Mouse (Mus musculus) limb, embryonic 14.5 days (tissue): ENCODE results near the gene Klhl26. TPM values are rescaled to one million over a fixed set of nuclear protein-coding genes. Genes with fewer than 3 reads are reported as not detected.

Experiments used
- ATAC-seq: fragments of 200-750 bp; cut with Nextera tagmentation; 2 replicates; pipeline ENCODE4 v1.8.0; 2017; ENCODE audit warnings: low read depth, moderate number of reproducible peaks, moderate TSS enrichment; ENCODE audit not compliant: low FRiP score
- DNase-seq: peaks from one replicate; pipeline ENCODE4 v3.0.0-alpha.2; 2015; ENCODE audit warnings: low spot score
- H3K27ac ChIP-seq: fragments of 300-500 bp; sonication (generic); replicated peaks from 2 replicates; pipeline ENCODE4 v1.5.1; 2014; ENCODE audit warnings: low read depth, mild to moderate bottlenecking, low read length, moderate library complexity, mixed read lengths
- H3K27me3 ChIP-seq: fragments of 300-500 bp; sonication (generic); 2 replicates; pipeline ENCODE4 v1.6.1; 2014; ENCODE audit warnings: low read length, mixed read lengths; ENCODE audit not compliant: control insufficient read depth, insufficient read depth
- H3K36me3 ChIP-seq: fragments of 300-500 bp; sonication (generic); 2 replicates; pipeline ENCODE4 v1.6.1; 2014; ENCODE audit warnings: mild to moderate bottlenecking, low read length, moderate library complexity, mixed read lengths; ENCODE audit not compliant: control insufficient read depth, insufficient read depth
- H3K4me1 ChIP-seq: fragments of 300-500 bp; sonication (generic); 2 replicates; pipeline ENCODE4 v1.6.1; 2014; ENCODE audit warnings: antibody characterized with exemption, low read length, mixed read lengths; ENCODE audit not compliant: control insufficient read depth, insufficient read depth
- H3K4me2 ChIP-seq: fragments of 300-500 bp; sonication (generic); replicated peaks from 2 replicates; pipeline ENCODE4 v1.6.1; 2014; ENCODE audit warnings: low read depth, mild to moderate bottlenecking, low read length, moderate library complexity; ENCODE audit not compliant: severe bottlenecking
- H3K4me3 ChIP-seq: fragments of 300-500 bp; sonication (generic); replicated peaks from 2 replicates; pipeline ENCODE4 v1.5.1; 2014; ENCODE audit warnings: low read length
- H3K9ac ChIP-seq: fragments of 300-500 bp; sonication (generic); 2 replicates; pipeline ENCODE4 v1.6.1; 2014; ENCODE audit warnings: mild to moderate bottlenecking, low read depth, low read length, moderate library complexity; ENCODE audit not compliant: severe bottlenecking
- H3K9me3 ChIP-seq: fragments of 300-500 bp; sonication (generic); 2 replicates; pipeline ENCODE4 v1.6.1; 2016; ENCODE audit warnings: low read length; ENCODE audit not compliant: control insufficient read depth
- POLR2A ChIP-seq: fragments of 200-500 bp; IDR thresholded peaks from 2 replicates; pipeline ENCODE4 v1.8.0; 2012; ENCODE audit warnings: inconsistent platforms, mild to moderate bottlenecking, moderate library complexity, borderline replicate concordance; ENCODE audit not compliant: insufficient read depth, insufficient read length; ENCODE audit errors: extremely low read depth
- WGBS: fragments of 180-500 bp; shearing (Covaris S2); extraction: QIAGEN DNeasy Blood & Tissue Kit; methylation state at CpG from one replicate; pipeline ENCODE4 v1.1.7; 2014; 5-methylcytosine and 5-hydroxymethylcytosine counted together
- polyA plus RNA-seq, 2 experiments: library from polyadenylated mRNA; depleted of rRNA in 1 of 2; stranded (reverse) in 1 of 2; unstranded in 1 of 2; fragments of >200 nt; fragmentation: Nextera tagmentation in 1 of 2; extraction: Ambion mirVana in 1 of 2; gene quantifications; 2 replicates each; pipeline versions ENCODE4 v1.2.1 to v1.2.3; 2012 to 2014

The Klhl26 gene
- polyA plus RNA-seq, 2 experiments: 24.2 to 48.7 TPM

DNA sequence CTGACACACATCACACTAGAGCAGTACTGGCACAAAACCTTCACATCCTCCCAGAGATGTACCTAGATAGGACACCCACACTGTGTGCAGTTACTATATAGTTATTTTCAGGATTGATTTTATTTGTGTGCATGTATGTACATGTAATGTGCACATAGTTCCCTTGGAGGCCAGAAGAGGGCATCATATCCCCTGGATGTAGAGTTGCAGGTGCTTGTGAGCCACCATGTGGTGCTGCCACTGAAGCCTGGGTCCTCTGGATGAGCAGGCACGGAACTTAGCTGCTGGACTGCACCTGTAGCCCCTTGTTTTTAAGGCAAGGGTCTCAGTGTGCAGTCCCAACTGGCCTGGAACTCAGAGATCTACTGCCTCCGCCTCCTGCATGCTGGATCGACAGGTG, 72.6 kb downstream of the Klhl26 start:
- Histone ChIP-seq H3K4me2 (no peak overlapping the region), H3K27ac (no peak overlapping the region), H3K4me3 (no peak overlapping the region), H3K9ac (no peak overlapping the region), H3K4me1 (peaks cover 24% of the 10 kb centered on the region), H3K9me3 (no peaks in the 10 kb centered on the region), H3K27me3 (no peaks in the 10 kb centered on the region), H3K36me3 (peaks cover 17% of the 10 kb centered on the region; the same call in 1 of the 2 replicates)
- WGBS: 97% methylated on average over 3 of the region's 3 CpGs
- DNase-seq: no peak
- no peak for TF ChIP-seq POLR2A
- no peak for ATAC-seq

Other genes starting within 250 kb of the Klhl26 start
- gene Sugp2, start 242.7 kb downstream of the Klhl26 start, polyA plus RNA-seq (2012; rRNA removed): 78.7 and 84.4 TPM in 2 replicates
- 30.6 and 33.8 TPM in 2 replicates for gene Sugp2, start 242.7 kb downstream of the Klhl26 start, polyA plus RNA-seq (2014; fragmentation: Nextera tagmentation; extraction: Ambion mirVana)
- 35.0 and 42.3 TPM in 2 replicates for gene Armc6, start 242.5 kb downstream of the Klhl26 start, polyA plus RNA-seq (2012; rRNA removed)
- 22.8 and 26.8 TPM in 2 replicates for gene Armc6, start 242.5 kb downstream of the Klhl26 start, polyA plus RNA-seq (2014; fragmentation: Nextera tagmentation; extraction: Ambion mirVana)
- 81.2 and 81.3 TPM in 2 replicates for gene Homer3, start 194.1 kb downstream of the Klhl26 start, polyA plus RNA-seq (2012; rRNA removed)
- 38.2 and 43.9 TPM in 2 replicates for gene Homer3, start 194.1 kb downstream of the Klhl26 start, polyA plus RNA-seq (2014; fragmentation: Nextera tagmentation; extraction: Ambion mirVana)
- 58.1 and 66.2 TPM in 2 replicates for gene Ddx49, start 174.5 kb downstream of the Klhl26 start, polyA plus RNA-seq (2012; rRNA removed)
- gene Ddx49, start 174.5 kb downstream of the Klhl26 start, polyA plus RNA-seq (2014; fragmentation: Nextera tagmentation; extraction: Ambion mirVana): 52.9 and 55.4 TPM in 2 replicates
- gene Cope, start 174.4 kb downstream of the Klhl26 start, polyA plus RNA-seq (2012; rRNA removed): 379 and 443 TPM in 2 replicates
- gene Cope, start 174.4 kb downstream of the Klhl26 start, polyA plus RNA-seq (2014; fragmentation: Nextera tagmentation; extraction: Ambion mirVana): 340 and 371 TPM in 2 replicates
- 12.4 and 22.0 TPM in 2 replicates for gene Cers1, start 161.2 kb downstream of the Klhl26 start, polyA plus RNA-seq (2012; rRNA removed)
- gene Cers1, start 161.2 kb downstream of the Klhl26 start, polyA plus RNA-seq (2014; fragmentation: Nextera tagmentation; extraction: Ambion mirVana): 12.0 and 12.9 TPM in 2 replicates
- 5.4 and 5.7 TPM in 2 replicates for gene Gdf1, start 147.2 kb downstream of the Klhl26 start, polyA plus RNA-seq (2012; rRNA removed)
- gene Gdf1, start 147.2 kb downstream of the Klhl26 start, polyA plus RNA-seq (2014; fragmentation: Nextera tagmentation; extraction: Ambion mirVana): 1.2 TPM in 2 replicates
- 39.0 and 47.6 TPM in 2 replicates for gene Upf1, start 123.7 kb downstream of the Klhl26 start, polyA plus RNA-seq (2012; rRNA removed)
- gene Upf1, start 123.7 kb downstream of the Klhl26 start, polyA plus RNA-seq (2014; fragmentation: Nextera tagmentation; extraction: Ambion mirVana): 22.3 and 25.5 TPM in 2 replicates
- 136 and 173 TPM in 2 replicates for gene Comp, start 103.4 kb downstream of the Klhl26 start, polyA plus RNA-seq (2012; rRNA removed)
- 36.7 and 46.3 TPM in 2 replicates for gene Comp, start 103.4 kb downstream of the Klhl26 start, polyA plus RNA-seq (2014; fragmentation: Nextera tagmentation; extraction: Ambion mirVana)
- gene Crtc1, start 37.4 kb downstream of the Klhl26 start, polyA plus RNA-seq (2012; rRNA removed): 37.8 and 58.5 TPM in 2 replicates
- gene Crtc1, start 37.4 kb downstream of the Klhl26 start, polyA plus RNA-seq (2014; fragmentation: Nextera tagmentation; extraction: Ambion mirVana): 26.3 and 31.1 TPM in 2 replicates
- 13.1 and 17.7 TPM in 2 replicates for gene Tmem59l, start 10.4 kb upstream of the Klhl26 start, polyA plus RNA-seq (2012; rRNA removed)
- gene Tmem59l, start 10.4 kb upstream of the Klhl26 start, polyA plus RNA-seq (2014; fragmentation: Nextera tagmentation; extraction: Ambion mirVana): 15.7 and 17.5 TPM in 2 replicates
- gene Crlf1, start 16.2 kb upstream of the Klhl26 start, polyA plus RNA-seq (2012; rRNA removed): 98.9 and 127 TPM in 2 replicates
- gene Crlf1, start 16.2 kb upstream of the Klhl26 start, polyA plus RNA-seq (2014; fragmentation: Nextera tagmentation; extraction: Ambion mirVana): 91.5 and 103 TPM in 2 replicates
- 154 and 175 TPM in 2 replicates for gene Rex1bd, start 29.8 kb upstream of the Klhl26 start, polyA plus RNA-seq (2012; rRNA removed)
- gene Rex1bd, start 29.8 kb upstream of the Klhl26 start, polyA plus RNA-seq (2014; fragmentation: Nextera tagmentation; extraction: Ambion mirVana): 152 and 156 TPM in 2 replicates
- gene Uba52, start 33.8 kb upstream of the Klhl26 start, polyA plus RNA-seq (2012; rRNA removed): 1,215 and 1,844 TPM in 2 replicates
- gene Uba52, start 33.8 kb upstream of the Klhl26 start, polyA plus RNA-seq (2014; fragmentation: Nextera tagmentation; extraction: Ambion mirVana): 1,031 and 1,113 TPM in 2 replicates
- gene Fkbp8, start 50.8 kb upstream of the Klhl26 start, polyA plus RNA-seq (2012; rRNA removed): 363 and 431 TPM in 2 replicates
- gene Fkbp8, start 50.8 kb upstream of the Klhl26 start, polyA plus RNA-seq (2014; fragmentation: Nextera tagmentation; extraction: Ambion mirVana): 219 and 248 TPM in 2 replicates
- gene Kxd1, start 51.0 kb upstream of the Klhl26 start, polyA plus RNA-seq (2012; rRNA removed): 52.5 and 61.0 TPM in 2 replicates
- gene Kxd1, start 51.0 kb upstream of the Klhl26 start, polyA plus RNA-seq (2014; fragmentation: Nextera tagmentation; extraction: Ambion mirVana): 60.3 and 61.7 TPM in 2 replicates
- gene Ell, start 62.5 kb upstream of the Klhl26 start, polyA plus RNA-seq (2012; rRNA removed): 30.3 and 35.3 TPM in 2 replicates
- gene Ell, start 62.5 kb upstream of the Klhl26 start, polyA plus RNA-seq (2014; fragmentation: Nextera tagmentation; extraction: Ambion mirVana): 20.2 and 22.4 TPM in 2 replicates
- gene Isyna1, start 117.4 kb upstream of the Klhl26 start, polyA plus RNA-seq (2012; rRNA removed): 213 and 279 TPM in 2 replicates
- gene Isyna1, start 117.4 kb upstream of the Klhl26 start, polyA plus RNA-seq (2014; fragmentation: Nextera tagmentation; extraction: Ambion mirVana): 94.4 and 103 TPM in 2 replicates
- gene Ssbp4, start 131.9 kb upstream of the Klhl26 start, polyA plus RNA-seq (2012; rRNA removed): 163 and 236 TPM in 2 replicates
- 151 and 171 TPM in 2 replicates for gene Ssbp4, start 131.9 kb upstream of the Klhl26 start, polyA plus RNA-seq (2014; fragmentation: Nextera tagmentation; extraction: Ambion mirVana)
- 3.5 and 4.5 TPM in 2 replicates for gene Lrrc25, start 139.2 kb upstream of the Klhl26 start, polyA plus RNA-seq (2012; rRNA removed)
- 2.5 and 3.2 TPM in 2 replicates for gene Lrrc25, start 139.2 kb upstream of the Klhl26 start, polyA plus RNA-seq (2014; fragmentation: Nextera tagmentation; extraction: Ambion mirVana)
- 0.15 and 0.47 TPM in 2 replicates for gene Gdf15, start 155.5 kb upstream of the Klhl26 start, polyA plus RNA-seq (2012; rRNA removed)
- gene Gdf15, start 155.5 kb upstream of the Klhl26 start, polyA plus RNA-seq (2014; fragmentation: Nextera tagmentation; extraction: Ambion mirVana): 0.18 TPM in 1 of 2 replicates, not detected in the other
- 47.6 and 59.8 TPM in 2 replicates for gene Pgpep1, start 183.4 kb upstream of the Klhl26 start, polyA plus RNA-seq (2012; rRNA removed)
- gene Pgpep1, start 183.4 kb upstream of the Klhl26 start, polyA plus RNA-seq (2014; fragmentation: Nextera tagmentation; extraction: Ambion mirVana): 64.1 and 68.7 TPM in 2 replicates
- 172 and 182 TPM in 2 replicates for gene Lsm4, start 196.3 kb upstream of the Klhl26 start, polyA plus RNA-seq (2012; rRNA removed)
- 247 and 256 TPM in 2 replicates for gene Lsm4, start 196.3 kb upstream of the Klhl26 start, polyA plus RNA-seq (2014; fragmentation: Nextera tagmentation; extraction: Ambion mirVana)
- 218 and 287 TPM in 2 replicates for gene Jund, start 222.0 kb upstream of the Klhl26 start, polyA plus RNA-seq (2012; rRNA removed)
- 115 and 119 TPM in 2 replicates for gene Jund, start 222.0 kb upstream of the Klhl26 start, polyA plus RNA-seq (2014; fragmentation: Nextera tagmentation; extraction: Ambion mirVana)
- 0.04 and 0.08 TPM in 2 replicates for gene Iqcn, start 226.5 kb upstream of the Klhl26 start, polyA plus RNA-seq (2012; rRNA removed)
- gene Iqcn, start 226.5 kb upstream of the Klhl26 start, polyA plus RNA-seq (2014; fragmentation: Nextera tagmentation; extraction: Ambion mirVana): 0.10 TPM in 1 of 2 replicates, not detected in the other
- gene Gm3336, start 241.6 kb upstream of the Klhl26 start, polyA plus RNA-seq (2012; rRNA removed): not detected in 2 replicates
- gene Gm3336, start 241.6 kb upstream of the Klhl26 start, polyA plus RNA-seq (2014; fragmentation: Nextera tagmentation; extraction: Ambion mirVana): not detected in 2 replicates
- gene Pde4c, start 246.8 kb upstream of the Klhl26 start, polyA plus RNA-seq (2012; rRNA removed): 0.38 TPM in 2 replicates
- not detected in 2 replicates for gene Pde4c, start 246.8 kb upstream of the Klhl26 start, polyA plus RNA-seq (2014; fragmentation: Nextera tagmentation; extraction: Ambion mirVana)